Mouse (Mus musculus) adrenal gland, postnatal 0 days (tissue): ENCODE measurements around the gene Jsrp1. TPM values are rescaled to one million over a fixed set of nuclear protein-coding genes. Genes with fewer than 3 reads are reported as not detected.

Experiments used
- microRNA-seq: library from miRNA; unstranded; fragments of <30 nt; microRNA quantifications from one replicate; pipeline ENCODE4, GENCODE M21; 2016; ENCODE audit warnings: borderline replicate concordance; ENCODE audit not compliant: insufficient number of aligned reads
- polyA plus RNA-seq: library from polyadenylated mRNA; unstranded; fragments of >200 nt; fragmentation: Nextera tagmentation; extraction: Ambion mirVana; gene quantifications from 2 replicates; pipeline ENCODE4 v1.2.1, GENCODE M21; 2015

Jsrp1 gene
- 5.0 and 9.2 TPM in 2 replicates for polyA plus RNA-seq

DNA sequence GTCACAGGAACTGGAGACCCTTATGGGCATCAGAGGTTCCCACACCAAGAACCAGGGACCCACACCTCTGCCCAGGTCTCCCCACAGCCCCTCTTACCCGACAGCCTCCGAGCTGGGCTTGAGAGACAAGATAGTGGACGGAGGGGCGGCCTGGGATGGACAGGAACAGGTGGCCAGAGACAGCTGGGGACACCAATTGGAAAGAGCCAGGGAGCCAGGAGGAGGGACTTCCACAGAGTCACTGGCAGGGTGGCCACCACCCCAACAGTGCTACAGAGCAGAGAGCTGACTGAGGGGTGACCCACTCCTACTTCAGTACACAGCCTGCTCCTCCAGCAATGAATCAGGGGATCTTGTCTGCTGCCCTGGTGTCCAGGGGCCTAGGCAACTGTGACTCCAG is at the start of gene Jsrp1:
Gene Jsrp1, minus strand, starts transcription at position 133 of the 400 bp plus-strand sequence.

DNA sequence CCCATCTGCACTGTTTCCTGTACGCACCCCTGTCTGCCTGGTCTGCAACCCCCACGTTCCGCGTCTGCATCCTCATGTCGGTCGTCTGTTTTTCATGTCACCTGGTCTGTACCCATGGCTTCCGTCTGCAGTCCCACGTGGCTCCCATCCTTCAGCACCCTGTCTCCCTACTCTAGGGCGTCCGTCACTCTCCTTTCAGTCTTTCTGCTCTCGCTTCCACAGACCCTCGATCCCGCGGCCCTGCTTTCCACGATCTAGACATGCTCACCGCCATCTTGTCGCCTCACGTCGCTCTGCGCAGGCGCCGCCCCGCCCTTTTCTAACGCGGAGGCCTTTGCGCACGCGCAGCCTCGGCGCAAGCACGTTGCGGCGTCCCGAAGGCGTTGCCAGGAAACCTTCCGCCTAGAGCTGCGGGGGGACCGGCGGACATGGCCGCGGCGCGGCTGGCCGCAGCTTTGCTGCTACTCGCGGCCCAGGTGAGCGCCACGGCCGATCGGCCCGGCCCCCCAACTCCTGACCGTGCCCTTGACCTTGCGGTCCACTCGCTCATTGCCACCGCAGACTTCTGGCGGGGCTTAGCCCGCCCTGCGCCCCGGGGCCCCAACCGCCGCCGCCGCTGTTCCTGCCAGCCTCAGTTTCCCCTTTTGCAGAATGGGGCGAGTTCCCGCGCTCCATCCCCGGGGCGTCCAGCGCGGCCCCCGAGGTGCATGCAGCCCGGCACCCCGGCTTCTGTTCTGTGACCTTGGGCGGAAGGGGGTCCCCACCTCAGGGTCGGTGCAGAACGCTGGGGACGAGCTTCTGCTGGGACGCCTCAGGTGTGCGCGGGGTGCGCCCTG is 41.8 kb upstream of the Jsrp1 start, which contains the start of the genes Lsm7 and Sppl2b:
Gene Lsm7, minus strand, starts transcription at position 297 of the 836 bp plus-strand sequence.
Gene Sppl2b, plus strand, starts transcription at position 363 of the 836 bp plus-strand sequence.

DNA sequence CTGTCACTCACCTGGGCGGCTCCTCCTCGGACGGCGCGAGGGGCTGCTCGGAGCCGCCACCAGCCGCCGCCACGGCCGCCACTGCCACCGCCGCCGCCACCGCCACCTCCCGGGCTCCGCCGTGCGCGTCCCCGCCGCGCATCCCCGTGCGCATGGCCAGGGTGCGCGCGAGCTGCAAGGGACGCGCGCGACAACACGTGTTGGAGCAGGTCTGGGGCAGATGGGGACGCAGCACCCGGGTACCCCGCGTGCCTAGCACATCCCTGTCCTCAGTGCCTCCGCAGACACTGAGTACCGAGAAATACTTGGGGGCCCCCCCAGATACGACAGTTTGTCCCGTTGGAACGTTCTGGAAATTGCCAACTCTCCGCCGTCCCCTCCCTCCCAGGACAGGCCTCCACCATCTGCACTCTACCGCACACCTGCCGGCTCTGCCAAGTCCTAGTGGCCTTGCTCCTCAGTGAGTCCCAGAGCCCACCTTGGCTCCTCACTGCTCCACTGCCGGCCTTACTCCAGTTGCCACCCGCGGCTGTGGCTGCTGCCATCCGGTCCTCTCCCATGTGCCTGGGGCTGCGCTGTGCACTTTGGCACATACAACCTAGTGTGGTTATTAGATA is 30.7 kb upstream of the Jsrp1 start, which contains the start of gene Lingo3:
Gene Lingo3, minus strand, starts transcription at position 109 of the 617 bp plus-strand sequence.

DNA sequence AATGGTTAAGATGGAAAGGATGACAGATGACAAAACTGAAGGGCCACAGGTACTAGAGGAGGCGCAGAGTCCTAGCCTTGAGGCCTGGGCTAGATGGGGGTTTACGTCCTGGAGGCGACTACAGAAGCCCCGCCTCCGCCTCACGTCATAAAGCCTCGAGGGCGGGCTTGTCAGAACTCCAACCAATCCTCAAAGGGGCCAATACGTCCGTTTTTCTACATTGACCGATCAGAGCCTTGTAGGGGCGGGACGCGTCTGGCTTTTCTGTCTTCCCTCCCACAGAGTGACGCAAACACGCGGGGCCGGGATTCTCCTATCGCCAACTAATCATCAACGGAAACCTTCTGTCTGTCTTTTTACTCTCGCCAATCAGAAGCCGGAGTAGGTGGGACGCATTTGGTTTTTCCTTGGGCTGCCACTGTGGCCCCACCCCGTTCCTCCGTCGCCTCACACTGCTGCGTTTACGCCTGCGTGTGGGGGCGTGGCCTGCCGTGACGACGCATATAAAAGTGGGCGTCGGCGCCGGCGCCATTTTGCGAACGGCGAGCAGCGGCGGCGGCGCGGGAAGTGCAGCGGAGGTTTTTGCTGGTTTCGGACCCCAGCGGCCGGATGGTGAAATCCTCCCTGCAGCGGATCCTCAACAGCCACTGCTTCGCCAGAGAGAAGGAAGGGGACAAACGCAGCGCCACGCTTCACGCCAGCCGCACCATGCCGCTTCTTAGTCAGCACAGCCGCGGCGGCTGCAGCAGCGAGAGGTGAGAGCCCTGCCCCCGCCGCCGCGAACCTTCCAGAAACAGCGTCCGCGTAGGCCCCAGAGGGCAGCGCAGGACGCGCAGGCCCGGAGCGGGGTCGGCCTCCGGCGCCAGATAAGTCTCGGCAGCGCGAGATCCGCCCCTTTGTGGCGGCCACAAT is 13.1 kb upstream of the Jsrp1 start, which contains the start of gene Oaz1:
Gene Oaz1, plus strand, starts transcription at position 506 of the 912 bp plus-strand sequence.

DNA sequence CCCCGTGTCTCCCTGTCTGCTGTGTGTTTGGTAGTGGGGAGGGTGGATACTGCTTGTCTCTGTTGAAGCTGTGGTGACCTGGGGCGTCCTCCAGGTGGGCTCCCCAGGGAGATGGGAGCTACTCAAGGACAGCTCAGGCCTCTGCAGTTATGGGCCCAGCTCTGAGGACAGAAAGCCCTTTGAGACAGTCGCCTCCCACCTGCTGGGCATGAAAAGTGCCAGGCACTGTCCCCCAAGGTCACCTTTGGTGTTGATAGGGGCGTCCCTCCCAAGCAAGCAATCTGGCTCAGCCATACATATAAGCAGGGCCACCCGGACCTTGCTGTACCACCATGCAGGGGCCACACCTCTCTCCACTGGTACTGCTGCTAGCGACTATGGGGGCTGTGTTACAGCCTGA is 8.4 kb downstream of the Jsrp1 start, which contains the start of gene Amh:
Gene Amh, plus strand, starts transcription at position 328 of the 400 bp plus-strand sequence.

DNA sequence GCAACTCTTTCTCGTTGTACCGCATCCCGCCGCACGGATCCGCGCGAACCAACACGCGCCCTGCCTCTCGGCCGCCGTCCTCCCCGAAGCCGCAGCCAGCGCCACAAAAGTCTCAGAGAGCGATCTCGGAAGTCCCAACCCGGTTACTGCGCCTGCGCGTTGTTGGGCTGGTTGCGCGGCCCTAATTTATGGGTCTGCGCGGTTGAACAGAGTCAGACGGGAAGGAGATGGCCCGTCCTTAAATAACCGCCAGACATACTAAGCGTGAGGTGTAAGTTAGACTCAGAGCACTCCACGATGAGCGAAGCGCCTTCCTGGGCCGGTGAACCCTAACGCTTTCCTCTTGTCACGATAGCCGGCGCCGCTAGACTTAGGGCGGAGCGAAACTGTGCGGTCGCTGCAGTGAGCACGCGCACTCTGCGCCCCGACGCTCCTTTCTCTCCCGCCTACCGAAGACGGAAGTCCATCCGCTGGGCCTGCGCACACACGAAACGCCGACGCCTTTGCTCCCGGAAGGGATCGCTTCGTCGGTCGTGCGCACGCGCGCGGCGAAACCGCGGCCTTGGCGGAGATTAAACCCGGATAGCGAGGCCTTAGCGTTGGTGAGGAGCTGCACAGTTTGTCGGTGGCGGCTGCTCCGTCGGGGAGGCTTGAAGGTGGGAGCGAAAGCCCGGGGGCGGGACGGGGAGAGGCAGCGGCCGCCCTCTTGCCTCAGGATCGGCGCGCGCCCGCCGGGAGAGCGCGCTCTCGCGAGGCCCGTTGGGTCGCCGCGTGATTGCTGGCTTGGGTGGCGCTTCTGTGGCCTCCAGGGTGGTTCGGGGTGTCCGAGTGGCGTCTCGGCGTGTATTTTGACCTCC is 14.9 kb downstream of the Jsrp1 start, which contains the start of the genes Sf3a2 and Plekhj1:
Gene Sf3a2, plus strand, starts transcription at position 49 of the 857 bp plus-strand sequence.
Gene Plekhj1, minus strand, starts transcription at position 477 of the 857 bp plus-strand sequence.

Small RNAs within 50 kb of the gene (microRNA-seq; reads per million reads assigned to microRNA genes)
- gene Mir1982 = 2.8 reads per million

Other genes starting within 250 kb of the Jsrp1 start
- gene Klf16, start 236.2 kb downstream of the Jsrp1 start, polyA plus RNA-seq = 7.9 and 8.0 TPM in 2 replicates
- 102 and 134 TPM in 2 replicates for gene Abhd17a, start 223.2 kb downstream of the Jsrp1 start, polyA plus RNA-seq
- 54.3 and 79.2 TPM in 2 replicates for gene Scamp4, start 210.6 kb downstream of the Jsrp1 start, polyA plus RNA-seq
- 1.7 and 4.1 TPM in 2 replicates for gene Adat3, start 210.6 kb downstream of the Jsrp1 start, polyA plus RNA-seq
- gene Gm49322, start 207.5 kb downstream of the Jsrp1 start, polyA plus RNA-seq = 0.65 and 0.98 TPM in 2 replicates
- 102 and 121 TPM in 2 replicates for gene Csnk1g2, start 190.7 kb downstream of the Jsrp1 start, polyA plus RNA-seq
- gene Btbd2, start 156.4 kb downstream of the Jsrp1 start, polyA plus RNA-seq = 50.2 and 59.5 TPM in 2 replicates
- gene Mknk2, start 135.4 kb downstream of the Jsrp1 start, polyA plus RNA-seq = 42.1 and 50.3 TPM in 2 replicates
- gene Mob3a, start 111.5 kb downstream of the Jsrp1 start, polyA plus RNA-seq = 18.3 and 26.4 TPM in 2 replicates
- 20.7 and 36.4 TPM in 2 replicates for gene Izumo4, start 111.3 kb downstream of the Jsrp1 start, polyA plus RNA-seq
- gene Ap3d1, start 71.2 kb downstream of the Jsrp1 start, polyA plus RNA-seq = 42.5 and 53.7 TPM in 2 replicates
- 6.1 and 11.7 TPM in 2 replicates for gene Dot1l, start 58.3 kb downstream of the Jsrp1 start, polyA plus RNA-seq
- gene Sf3a2, start 15.3 kb downstream of the Jsrp1 start, polyA plus RNA-seq = 40.1 and 44.3 TPM in 2 replicates
- gene Plekhj1, start 14.9 kb downstream of the Jsrp1 start, polyA plus RNA-seq = 108 and 114 TPM in 2 replicates
- gene Amh, start 8.3 kb downstream of the Jsrp1 start, polyA plus RNA-seq = 0.10 and 0.13 TPM in 2 replicates
- 1,421 and 1,451 TPM in 2 replicates for gene Oaz1, start 13.2 kb upstream of the Jsrp1 start, polyA plus RNA-seq
- gene Lingo3, start 30.5 kb upstream of the Jsrp1 start, polyA plus RNA-seq = 0.48 and 0.68 TPM in 2 replicates
- 278 and 372 TPM in 2 replicates for gene Lsm7, start 41.7 kb upstream of the Jsrp1 start, polyA plus RNA-seq
- 18.2 and 30.1 TPM in 2 replicates for gene Sppl2b, start 41.8 kb upstream of the Jsrp1 start, polyA plus RNA-seq
- 0.12 and 0.24 TPM in 2 replicates for gene Tmprss9, start 58.4 kb upstream of the Jsrp1 start, polyA plus RNA-seq
- gene Timm13, start 87.5 kb upstream of the Jsrp1 start, polyA plus RNA-seq = 369 and 379 TPM in 2 replicates
- gene Lmnb2, start 104.7 kb upstream of the Jsrp1 start, polyA plus RNA-seq = 8.7 and 10.7 TPM in 2 replicates
- gene Gadd45b, start 116.6 kb upstream of the Jsrp1 start, polyA plus RNA-seq = 14.3 and 17.2 TPM in 2 replicates
- 2.3 and 3.8 TPM in 2 replicates for gene Gng7, start 201.4 kb upstream of the Jsrp1 start, polyA plus RNA-seq
- 1.9 and 4.9 TPM in 2 replicates for gene Diras1, start 212.2 kb upstream of the Jsrp1 start, polyA plus RNA-seq
- 18.7 and 24.7 TPM in 2 replicates for gene Slc39a3, start 223.9 kb upstream of the Jsrp1 start, polyA plus RNA-seq
- 110 and 143 TPM in 2 replicates for gene Sgta, start 246.7 kb upstream of the Jsrp1 start, polyA plus RNA-seq